Mouse (Mus musculus): Measurements from ENCODE around the gene Faap24.

GRCm38 (mm10) chr7:35401169-35401568, 4.5 kb upstream of the Faap24 start:
- TF ChIP-seq POLR2A (IDR thresholded peaks at IDR 0.05; ENCODE audit: insufficient read depth, low read depth, low read length) (no peak), CTCF (IDR thresholded peaks at IDR 0.05; ENCODE audit: insufficient read depth, low read depth, low read length) (no peak)

Measured in olfactory bulb, adult 2 months (tissue).